Mouse (Mus musculus) thymus, postnatal 4 days (tissue): ENCODE measurements at regions not wholly inside any gene's neighbourhood (a gene's known extent, or its start where the extent isn't known, plus 50 kb on each side); places are given as distances from the start of the nearest gene placed in this dataset.

ENCODE experiments used
- DNase-seq: peaks from one replicate; pipeline ENCODE4 v3.0.0; 2021

DNA sequence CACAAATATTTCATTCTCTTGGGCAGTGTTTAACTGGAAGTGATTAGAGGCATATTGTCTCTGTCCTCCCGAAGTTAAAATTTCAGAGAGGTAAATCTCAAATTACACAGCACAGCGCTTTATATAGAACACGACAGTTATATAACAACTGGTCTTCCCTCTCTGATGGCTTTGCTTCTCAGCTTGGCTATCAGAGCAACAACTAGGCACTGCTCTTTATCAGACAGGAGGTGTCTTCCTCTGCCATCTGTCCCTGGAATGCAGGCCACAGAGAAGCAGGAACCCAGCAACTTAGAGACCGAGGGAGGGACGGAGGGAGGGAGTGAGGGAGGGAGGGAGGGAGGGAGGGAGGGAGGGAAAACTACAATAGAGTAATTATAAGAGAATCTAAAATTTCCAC is 129.4 kb upstream of the Tll1 start:
- DNase-seq = no peak

DNA sequence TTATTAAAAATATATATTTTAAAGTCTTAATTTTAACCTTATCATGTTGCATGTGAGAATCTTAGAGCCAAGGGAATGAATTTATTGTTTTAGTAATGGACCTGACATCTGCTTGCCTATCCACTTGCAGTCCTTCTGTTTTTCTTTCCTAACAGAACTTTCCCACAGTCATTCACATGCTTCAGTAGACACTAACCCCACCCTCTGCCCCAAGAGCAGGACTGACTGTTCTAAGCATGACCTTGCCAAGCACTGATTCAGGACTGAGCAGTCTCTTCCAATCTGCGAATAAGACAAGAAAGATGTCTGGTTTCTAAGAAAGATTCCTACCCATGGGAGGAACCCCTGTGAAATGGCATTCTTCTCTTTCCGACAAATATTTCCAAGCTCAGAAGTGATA is 117.9 kb upstream of the Tll1 start:
- DNase-seq = no peak

DNA sequence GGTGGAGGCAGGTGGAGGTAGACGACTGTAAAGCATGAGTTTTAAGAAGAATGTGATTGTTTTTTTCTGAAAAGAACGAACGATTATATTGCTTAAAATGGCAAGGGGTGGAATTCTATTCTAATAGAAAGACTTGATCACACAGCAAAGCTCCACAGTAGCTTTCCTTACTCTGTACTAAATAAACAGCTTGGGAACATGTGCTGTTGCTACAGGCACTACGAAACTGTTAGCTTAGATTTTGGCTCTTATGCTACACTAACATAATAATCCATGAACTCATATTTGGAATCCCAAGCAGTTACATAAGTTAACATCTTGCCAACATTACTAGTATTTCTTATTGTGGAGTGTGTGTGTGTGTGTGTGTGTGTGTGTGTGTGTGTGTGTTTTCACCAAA is 114.3 kb upstream of the Tll1 start:
- DNase-seq = no peak

DNA sequence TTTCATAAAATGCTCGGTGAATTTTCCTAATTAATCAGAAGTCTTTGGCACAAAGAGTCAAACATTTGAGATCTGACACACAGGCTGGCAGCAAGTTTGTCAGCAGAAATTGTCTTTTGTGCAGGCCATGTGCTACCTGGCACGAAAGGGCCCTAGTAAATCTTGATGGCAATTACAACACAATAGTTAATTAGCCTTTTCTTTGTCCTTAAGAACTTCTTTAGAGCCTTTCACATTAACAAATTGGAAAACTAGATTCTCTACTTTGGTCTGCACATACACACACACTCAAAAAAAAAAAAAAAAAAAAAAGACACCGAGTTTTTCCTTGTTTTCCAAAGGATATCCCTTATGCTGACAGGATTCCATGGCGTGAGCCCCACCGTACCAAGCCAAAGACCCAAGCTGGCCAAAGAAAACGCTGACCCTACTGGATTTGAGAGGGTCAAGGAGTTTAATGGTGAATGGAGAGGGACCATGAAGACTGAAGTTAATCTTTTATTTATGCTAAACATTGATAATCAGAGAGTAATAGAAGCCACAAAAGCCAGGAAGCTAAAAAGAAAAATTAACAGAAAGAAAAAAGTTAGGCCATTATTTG is 113.2 kb upstream of the Tll1 start:
- DNase-seq = no peak

DNA sequence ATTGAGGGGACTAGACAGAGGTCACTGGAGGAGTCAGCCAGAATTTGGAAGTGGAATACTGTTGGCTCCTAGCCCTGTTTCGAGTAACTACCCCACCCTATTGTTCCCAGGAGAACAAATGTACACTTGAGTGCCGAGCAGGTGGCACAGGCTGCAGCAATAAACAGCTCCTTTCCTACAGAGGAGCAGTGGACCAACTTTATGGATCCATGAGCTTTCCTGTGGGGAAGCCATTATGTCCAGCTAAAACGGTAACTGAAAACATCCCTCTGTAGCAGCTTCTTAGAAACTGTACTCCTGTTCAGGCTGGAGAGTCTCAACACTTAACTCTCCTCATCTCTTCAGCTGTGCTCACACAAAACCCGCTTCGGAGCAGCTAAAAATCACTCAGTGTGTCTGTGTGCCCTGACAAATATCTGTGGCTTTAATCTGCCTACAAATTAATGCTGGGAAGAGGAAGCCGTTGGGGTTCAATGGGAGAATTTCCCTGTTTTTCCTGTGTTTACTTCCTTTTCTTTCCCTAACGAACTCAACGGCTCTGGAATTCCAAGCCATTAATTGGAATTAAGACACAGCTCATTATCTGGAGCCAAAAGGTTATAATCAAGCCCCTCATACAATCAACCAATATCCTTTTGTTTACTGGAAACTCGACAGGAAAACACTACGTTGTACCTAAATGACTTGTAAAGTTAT is 112.6 kb upstream of the Tll1 start:
- DNase-seq = no peak

GRCm38 (mm10) chr8:64317815-64318214 is 111.7 kb upstream of the Tll1 start:
- no peak for DNase-seq

- DNase-seq = no peak
Measured at GRCm38 (mm10) chr8:64307995-64308394, 101.9 kb upstream of the Tll1 start.

DNA sequence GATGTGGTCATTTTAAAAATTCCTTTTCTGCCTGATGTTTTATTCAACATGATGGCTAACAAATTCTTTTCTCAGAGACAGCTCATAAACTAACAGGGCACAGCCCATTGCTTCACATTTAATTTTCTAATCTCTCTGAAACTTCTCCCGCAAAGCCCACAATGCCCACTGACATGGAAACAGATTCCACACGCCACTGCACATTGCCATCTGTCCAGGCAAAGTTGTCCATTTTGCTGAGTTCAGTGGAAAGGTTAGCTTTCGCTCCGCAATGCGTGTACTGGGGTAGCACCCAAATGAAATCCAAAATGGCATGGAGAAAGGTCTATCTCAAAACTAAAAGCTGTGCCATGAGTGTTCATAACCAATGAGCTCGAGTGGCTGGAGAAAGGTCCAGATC is 76.7 kb upstream of the Tll1 start:
- no peak for DNase-seq

DNA sequence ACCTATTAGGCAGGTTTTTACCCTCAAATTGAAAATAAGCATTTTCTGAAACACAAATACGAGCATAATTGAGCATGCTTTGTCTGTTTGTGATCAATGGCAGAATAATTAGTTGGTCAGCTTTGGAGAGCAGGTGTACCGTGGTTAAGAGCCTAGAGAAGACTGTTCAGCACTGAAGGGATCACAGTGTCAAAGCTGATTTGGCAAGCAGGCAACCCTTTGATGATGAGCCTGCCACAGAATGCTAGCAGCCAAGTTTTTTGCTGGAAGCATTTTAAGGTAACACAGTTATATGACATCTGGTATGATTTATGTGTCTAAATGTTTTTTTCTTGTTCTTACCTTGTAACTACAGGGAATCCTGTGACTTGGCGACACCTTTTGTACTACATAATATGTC is 75.5 kb upstream of the Tll1 start:
- no peak for DNase-seq

DNA sequence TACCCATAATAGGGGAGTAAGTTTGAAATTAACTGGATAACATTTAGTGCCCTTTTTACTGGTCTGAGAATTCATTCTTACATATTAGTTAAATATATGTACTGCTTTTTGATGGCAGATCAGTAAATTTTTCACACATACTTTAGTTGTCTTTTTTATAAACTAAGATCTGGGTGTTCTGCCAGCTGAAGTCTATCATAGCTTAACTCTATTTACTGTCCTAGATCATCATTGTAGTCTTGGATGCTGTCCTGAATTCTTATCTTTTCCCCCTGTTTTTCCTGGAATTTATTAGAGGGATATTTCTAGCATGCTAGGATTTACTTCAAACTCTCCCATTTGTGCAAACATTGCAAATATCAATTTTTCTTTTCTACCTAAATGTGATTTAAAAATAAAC is 74.3 kb upstream of the Tll1 start:
- DNase-seq = no peak

DNA sequence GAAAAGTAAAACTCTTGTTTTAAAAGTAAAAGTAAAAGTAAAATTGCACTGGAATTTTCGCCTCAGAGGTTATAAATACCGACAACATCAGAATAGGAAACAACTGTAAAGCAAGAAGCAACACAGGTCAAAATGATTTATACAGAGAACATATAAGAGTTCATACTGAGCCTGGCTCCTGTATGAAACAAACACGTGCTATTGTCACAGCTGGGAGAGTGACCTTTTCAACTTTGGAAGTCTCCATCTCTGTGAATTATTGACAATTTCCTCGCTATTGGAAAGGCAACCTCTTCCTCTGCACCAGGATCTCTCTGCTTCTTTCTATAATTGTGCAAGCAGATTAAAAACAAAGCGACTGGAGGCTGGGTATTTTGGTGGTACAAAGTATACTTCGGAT is 70.0 kb upstream of the Tll1 start:
- no peak for DNase-seq

- DNase-seq = no peak
Measured at GRCm38 (mm10) chr8:64265304-64265945, 59.4 kb upstream of the Tll1 start.
